In the genomic region with DNA sequence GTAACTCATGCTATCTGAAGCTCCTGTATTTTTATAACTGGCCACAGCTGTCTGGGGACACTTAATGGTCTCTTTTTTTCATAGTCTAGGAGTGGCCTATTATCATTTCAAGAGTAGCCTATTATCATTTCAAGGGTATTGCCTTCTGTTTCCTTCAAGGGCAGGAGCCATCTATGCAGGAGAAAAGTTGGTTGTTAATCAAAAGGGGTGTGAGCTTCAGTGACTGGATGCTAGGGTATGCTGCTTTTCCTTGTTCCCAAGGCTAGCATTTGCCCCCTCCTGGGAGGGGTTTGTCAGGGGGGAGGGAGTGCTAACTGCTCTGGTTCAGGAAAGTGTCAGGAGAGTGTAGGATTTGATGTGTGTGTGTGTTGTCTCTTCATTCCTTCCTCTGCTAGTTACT, we compare ENCODE assay signal across 16 mouse cellular contexts.
"Had no signal": no experiment of that assay in that cellular context is flagged by ENCODE, and none has a peak within 500 bp of the region (broad histone marks: within the 10 kb centered on the region; RNA-seq: fewer than 3 reads in every experiment).

No protein-coding gene starts in this region.

- H3K27ac ChIP-seq: liver, embryonic 15.5 days; lung, embryonic 15.5 days; macrophage; neural tube, embryonic 12.5 days had no signal

- H3K4me1 ChIP-seq: liver, embryonic 15.5 days; lung, embryonic 15.5 days; megakaryocyte, embryonic 14.5 days; neural tube, embryonic 12.5 days had no signal

- H3K9me3 ChIP-seq: liver, embryonic 15.5 days; lung, embryonic 15.5 days; neural tube, embryonic 12.5 days had no signal

- H3K9ac ChIP-seq: liver, embryonic 15.5 days; liver, postnatal 0 days; lung, embryonic 15.5 days; neural tube, embryonic 12.5 days had no signal

- H3K36me3 ChIP-seq: liver, embryonic 15.5 days; lung, embryonic 15.5 days; neural tube, embryonic 12.5 days had no signal

- DNase-seq: liver, postnatal 0 days; lung, adult 2 months; lung, postnatal 14 days; lung, postnatal 36 days; midbrain, embryonic 14.5 days; right cerebral cortex, postnatal 25 days; right cerebral cortex, postnatal 4 days; spleen, adult 18-20 months; thymus, adult 18-20 months; thymus, postnatal 14 days; thymus, postnatal 36 days had no signal

- H3K4me3 ChIP-seq: liver, embryonic 15.5 days; lung, embryonic 15.5 days; megakaryocyte, embryonic 14.5 days; neural tube, embryonic 12.5 days had no signal
